Mouse (Mus musculus) liver, postnatal 0 days (tissue): Measurements from ENCODE around the gene Kat2a.

Source experiments
- CTCF ChIP-seq: sonication (generic); IDR thresholded peaks from 2 replicates; pipeline ENCODE4 v1.5.1; 2016; ENCODE audit warnings: antibody characterized with exemption, low read depth
- EP300 ChIP-seq: IDR thresholded peaks from 2 replicates; pipeline ENCODE4 v1.6.1; 2016; ENCODE audit warnings: antibody characterized with exemption, low read depth, mild to moderate bottlenecking

GRCm38 (mm10) chr11:100718866-100719265 lies 6.6 kb upstream of the Kat2a start:
- no peak for TF ChIP-seq CTCF
- no peak for TF ChIP-seq EP300
